Mouse (Mus musculus) left cerebral cortex, adult 9 months (tissue): ENCODE results near the gene Grid2.

Experiments used
- DNase-seq, 2 experiments: peaks; one replicate each; pipeline ENCODE4 v3.0.0; 2022; ENCODE audit warnings: low spot score in 2 of 2

The Grid2 gene

DNA sequence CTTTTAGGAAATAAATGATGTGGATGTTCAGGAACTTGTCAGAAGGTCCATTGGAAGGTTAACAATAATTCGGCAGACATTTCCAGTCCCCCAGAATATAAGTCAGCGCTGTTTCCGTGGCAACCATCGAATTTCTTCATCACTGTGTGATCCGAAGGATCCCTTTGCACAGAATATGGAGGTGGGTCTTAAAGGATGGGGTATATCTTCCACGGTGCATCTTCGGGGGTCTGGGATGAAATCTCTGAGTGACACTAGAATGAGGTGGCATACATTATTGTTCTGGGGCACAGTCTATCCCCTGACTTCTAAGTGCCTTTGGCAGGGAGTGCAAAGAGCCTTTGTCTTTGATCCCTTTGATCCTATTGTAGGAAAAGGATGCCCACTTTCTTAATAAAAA lies 808.2 kb downstream of the Grid2 start:
- DNase-seq, result no peak

DNA sequence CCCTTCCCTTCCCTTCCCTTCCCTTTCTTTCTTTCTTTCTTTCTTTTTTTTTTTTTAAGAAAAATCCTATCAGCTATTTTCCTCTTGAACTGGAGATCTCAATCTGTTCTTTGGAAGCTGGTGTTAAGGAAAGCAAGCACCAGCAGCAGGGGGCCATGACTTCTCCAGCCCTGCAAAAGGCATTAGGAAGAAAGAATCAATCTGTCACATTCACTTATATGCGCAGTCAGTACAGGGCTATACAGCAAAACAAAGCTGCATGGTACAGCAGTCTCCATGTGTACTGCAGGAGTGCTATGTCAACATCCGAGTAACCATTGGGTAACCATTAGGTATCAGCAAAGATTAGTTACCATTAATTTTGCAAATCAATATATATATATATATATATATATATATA lies 809.0 kb downstream of the Grid2 start:
- DNase-seq, result no peak

- no peak for DNase-seq
These were observed 817.7 kb downstream of the Grid2 start for GRCm38 (mm10) chr6:64073406-64073805.

GRCm38 (mm10) chr6:64077911-64078310 lies 822.2 kb downstream of the Grid2 start:
- no peak for DNase-seq

DNA sequence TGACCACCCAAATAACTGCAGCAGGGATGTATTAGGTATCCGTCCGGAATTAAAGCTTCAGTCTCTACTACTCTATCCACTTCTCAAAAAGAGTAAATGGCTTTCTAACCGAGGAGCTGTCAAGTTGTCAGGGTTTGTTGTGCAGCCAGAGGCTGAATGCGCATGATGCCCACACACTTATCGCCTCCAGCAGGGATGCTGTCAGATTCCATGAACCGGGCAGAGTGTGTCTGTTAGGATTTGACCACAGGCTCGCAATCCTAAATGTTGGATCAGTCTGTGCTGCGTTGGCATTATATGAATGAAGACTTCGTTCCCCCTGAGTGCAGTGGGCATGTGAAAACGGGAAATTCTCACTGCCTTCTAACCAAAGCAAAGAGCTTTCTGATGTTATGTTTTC lies 843.0 kb downstream of the Grid2 start:
- peak in 1 of 2 experiments; percentile 5 for DNase-seq

DNA sequence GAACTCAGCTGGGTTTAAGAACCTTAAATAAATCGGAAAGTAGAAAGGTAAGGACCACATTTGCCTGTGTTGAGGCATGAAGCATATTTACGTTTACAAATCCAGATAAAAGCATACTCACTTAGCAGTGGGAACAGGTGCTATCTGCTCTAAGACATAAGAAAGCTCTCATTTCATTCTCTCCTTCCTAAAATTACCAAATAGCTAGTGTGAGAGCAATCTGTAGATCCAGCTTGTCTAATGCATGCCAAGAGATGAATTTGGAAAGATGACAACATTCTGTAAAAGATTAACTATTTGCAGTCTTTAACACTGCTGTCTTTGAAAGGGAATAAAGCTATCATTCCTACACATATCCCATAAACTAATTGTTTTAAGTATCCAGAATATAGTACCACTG lies 858.9 kb downstream of the Grid2 start:
- DNase-seq, result no peak

DNA sequence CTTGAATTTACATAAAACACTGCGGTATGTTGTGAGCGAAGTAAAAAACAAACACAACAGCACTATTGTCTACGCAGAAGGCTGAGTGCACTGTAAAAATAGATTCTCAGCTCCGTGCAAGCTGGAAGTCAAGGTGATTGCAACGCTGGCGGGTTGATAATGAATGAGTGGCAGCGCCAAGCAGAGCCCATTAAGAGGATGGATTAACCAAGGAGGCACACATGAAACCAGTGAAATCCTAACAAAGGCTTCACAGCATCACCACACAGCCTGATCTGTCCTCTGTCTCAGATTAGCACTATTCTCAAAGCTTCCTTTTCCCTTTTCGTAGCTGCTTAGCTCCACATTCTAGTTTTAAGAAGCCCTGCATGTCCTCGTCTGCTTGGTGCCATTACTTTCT lies 880.6 kb downstream of the Grid2 start:
- DNase-seq, result no peak

- DNase-seq, result no peak
These were observed 892.9 kb downstream of the Grid2 start for GRCm38 (mm10) chr6:64148613-64149012.

DNA sequence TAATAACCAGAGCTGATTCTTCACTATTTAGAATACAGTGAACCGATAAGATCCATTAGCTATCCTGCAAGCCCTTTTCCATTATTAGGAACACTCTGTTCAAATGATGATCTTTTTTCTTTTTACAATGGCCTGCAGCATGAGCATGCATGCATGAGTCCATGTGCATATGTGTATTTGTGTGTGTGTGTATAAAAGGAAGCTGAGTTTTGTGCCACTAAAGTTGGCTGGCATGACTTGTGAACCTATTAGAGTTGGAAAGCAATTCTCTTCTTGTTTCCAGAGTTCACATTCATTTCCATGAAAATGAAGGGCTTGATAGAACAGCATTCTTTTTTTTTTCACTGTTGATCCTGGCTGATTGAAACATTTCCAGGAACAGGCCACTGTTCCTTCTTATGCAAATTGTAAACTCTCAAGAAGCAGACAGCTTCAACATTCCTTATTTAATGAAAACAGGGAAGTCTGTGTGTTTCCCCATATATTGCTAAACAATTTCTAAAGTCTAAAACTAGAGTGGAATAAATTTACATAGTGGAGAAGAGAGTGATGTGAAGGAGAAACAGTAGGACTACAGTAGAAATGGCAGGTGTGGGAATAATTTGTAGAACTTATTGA lies 919.4 kb downstream of the Grid2 start:
- no peak for DNase-seq

DNA sequence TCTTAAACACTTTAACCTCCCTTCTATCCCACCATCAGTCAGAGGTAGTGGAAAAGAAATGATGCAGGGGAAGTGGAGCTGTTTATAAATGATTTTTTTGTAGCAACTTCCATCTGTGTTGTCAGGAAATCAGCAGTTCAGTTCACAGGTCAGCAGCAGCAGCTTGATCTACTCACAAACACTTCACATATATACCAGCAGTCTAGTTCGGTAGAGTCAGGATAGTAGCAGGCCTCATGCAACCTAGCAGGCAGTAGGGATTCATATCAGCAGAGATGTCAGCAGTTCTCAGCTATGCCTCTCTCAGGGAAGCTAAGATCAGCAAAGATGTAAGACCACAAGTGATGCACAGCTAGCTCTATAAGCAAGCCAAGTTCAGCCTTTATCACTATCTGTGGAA lies 938.0 kb downstream of the Grid2 start:
- no peak for DNase-seq

- peak in 1 of 2 experiments; percentile 13 for DNase-seq
These were observed 946.9 kb downstream of the Grid2 start for GRCm38 (mm10) chr6:64202396-64203122.

DNA sequence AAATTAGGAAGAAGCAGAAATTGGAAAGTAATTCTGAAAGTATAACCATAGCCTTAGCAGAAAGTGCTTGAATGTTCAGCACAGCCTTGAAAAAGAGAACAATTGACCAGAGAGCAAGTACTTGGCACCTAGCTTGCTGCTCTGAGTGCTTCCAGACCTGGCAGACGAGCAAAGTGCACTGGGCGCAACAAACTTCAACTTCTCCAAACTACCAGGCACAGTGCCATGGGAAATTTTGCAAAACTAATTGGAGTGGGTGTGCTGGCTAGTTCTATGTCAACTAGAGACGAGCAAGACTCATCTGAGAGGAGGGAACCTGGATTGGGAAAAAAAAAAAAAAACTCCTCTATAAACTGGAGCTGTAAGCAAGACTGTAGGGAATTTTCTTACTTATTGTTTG lies 980.7 kb downstream of the Grid2 start:
- DNase-seq, result peak; percentile 3 to 11

- no peak for DNase-seq
These were observed 984.9 kb downstream of the Grid2 start for GRCm38 (mm10) chr6:64240526-64240925.

GRCm38 (mm10) chr6:64245951-64246350 lies 990.3 kb downstream of the Grid2 start:
- no peak for DNase-seq

DNA sequence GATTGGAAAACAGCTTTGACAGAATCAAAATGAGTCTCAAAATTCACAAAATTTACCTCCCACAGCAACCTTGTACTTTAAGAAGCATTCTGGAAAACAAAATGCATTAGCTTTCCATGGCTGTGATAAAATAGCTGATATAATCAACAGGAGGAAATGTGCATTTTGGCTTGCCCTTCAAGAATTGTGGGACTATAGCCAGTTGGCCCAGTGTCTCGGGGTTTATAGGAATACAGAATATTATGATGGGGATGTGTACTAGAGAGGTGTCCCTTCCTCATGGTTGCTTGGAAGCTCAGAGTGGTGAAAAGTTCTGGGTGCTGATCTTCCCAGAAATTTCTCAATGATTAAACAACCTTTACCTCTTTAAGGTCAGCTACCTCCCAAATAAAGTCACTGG lies 995.4 kb downstream of the Grid2 start:
- no peak for DNase-seq

GRCm38 (mm10) chr6:64263517-64263916 lies 1007.8 kb downstream of the Grid2 start:
- no peak for DNase-seq

DNA sequence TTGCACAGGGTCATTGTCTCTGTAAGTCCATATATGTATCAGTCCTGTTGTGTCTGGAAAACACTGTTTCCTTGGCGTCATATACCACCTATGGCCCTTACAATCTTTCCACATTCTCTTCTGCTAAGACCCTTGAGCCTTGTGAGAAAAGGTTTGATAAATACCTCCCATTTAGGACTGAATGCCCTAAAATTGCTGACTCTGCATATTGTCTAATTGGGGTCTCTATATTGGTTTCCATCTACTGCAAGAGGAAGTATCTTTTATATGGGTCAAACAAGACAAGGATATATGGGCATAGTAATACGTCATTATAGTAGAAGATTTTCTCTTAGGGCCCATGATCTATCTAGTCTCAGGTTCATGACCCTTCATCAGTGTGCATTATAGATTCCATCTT lies 1008.5 kb downstream of the Grid2 start:
- DNase-seq, result no peak

GRCm38 (mm10) chr6:64274319-64275114 lies 1018.8 kb downstream of the Grid2 start:
- DNase-seq, result no peak

DNA sequence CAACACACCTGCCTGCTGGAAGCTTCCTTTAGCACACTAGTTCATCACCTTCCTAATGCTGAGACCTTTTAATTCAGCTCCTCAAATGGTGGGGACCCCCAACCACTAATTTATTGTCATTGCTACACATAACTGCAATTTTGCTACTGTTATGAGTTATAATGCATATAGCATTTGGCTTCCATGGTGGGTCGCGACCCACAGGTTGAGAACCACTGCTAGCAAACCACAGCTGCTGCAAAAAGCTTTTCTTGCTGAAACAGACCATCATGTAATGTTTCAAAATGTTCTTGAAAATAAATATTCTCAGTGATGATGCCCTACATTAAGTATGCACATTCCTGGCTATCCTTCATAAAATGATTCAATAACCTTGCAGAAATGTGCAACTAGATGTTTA lies 1024.3 kb downstream of the Grid2 start:
- DNase-seq, result no peak

DNA sequence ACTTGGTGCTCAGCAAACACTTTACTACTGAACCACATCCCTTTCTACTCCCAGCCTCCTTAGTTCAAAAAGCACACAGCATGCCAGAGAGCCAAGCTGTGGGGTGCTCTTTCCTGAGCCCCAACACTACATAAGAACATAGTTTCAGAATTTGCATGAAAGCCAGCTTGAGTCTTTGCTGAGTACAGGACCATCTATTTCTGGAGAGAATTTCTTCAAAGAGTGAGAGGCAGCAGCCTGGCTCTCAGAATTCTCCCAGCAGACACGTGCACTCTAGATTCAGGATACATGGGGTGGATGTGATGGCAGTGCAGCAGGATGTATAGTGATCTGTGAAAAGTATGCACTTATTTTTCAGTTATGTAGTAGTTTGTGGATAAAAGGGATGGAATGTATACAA lies 1038.1 kb downstream of the Grid2 start:
- DNase-seq, result no peak

- DNase-seq, result no peak
These were observed 1042.0 kb downstream of the Grid2 start for GRCm38 (mm10) chr6:64297633-64298032.

- DNase-seq, result no peak
These were observed 1049.2 kb downstream of the Grid2 start for GRCm38 (mm10) chr6:64304709-64305476.
